Mouse (Mus musculus): ENCODE measurements around the gene Bche.

The Bche gene

GRCm38 (mm10) chr3:73708410-73708714 lies at the start of gene Bche:
Bche (minus strand) TSS chr3:73708415.
- no peak for DNase-seq (ENCODE audit: low spot score in 2 of 2)

GRCm38 (mm10) chr3:73741998-73742397 lies 33.8 kb upstream of the Bche start:
- no peak for DNase-seq (ENCODE audit: low spot score in 2 of 2)

- DNase-seq (ENCODE audit: low spot score in 2 of 2), result no peak
Observed at GRCm38 (mm10) chr3:73731677-73732076, 23.5 kb upstream of the Bche start.

GRCm38 (mm10) chr3:73729511-73729910 lies 21.3 kb upstream of the Bche start:
- no peak for DNase-seq (ENCODE audit: low spot score in 2 of 2)

GRCm38 (mm10) chr3:73725711-73726110 lies 17.5 kb upstream of the Bche start:
- no peak for DNase-seq (ENCODE audit: low spot score in 2 of 2)

GRCm38 (mm10) chr3:73724869-73725268 lies 16.7 kb upstream of the Bche start:
- DNase-seq (ENCODE audit: low spot score in 2 of 2), result no peak

- DNase-seq (ENCODE audit: low spot score in 2 of 2), result no peak
Observed at GRCm38 (mm10) chr3:73717610-73718284, 9.5 kb upstream of the Bche start.

GRCm38 (mm10) chr3:73709871-73710270 lies 1.7 kb upstream of the Bche start:
- no peak for DNase-seq (ENCODE audit: low spot score in 2 of 2)

GRCm38 (mm10) chr3:73707461-73708409 lies 480 bp downstream of the Bche start:
- peak; percentile 19 to 20 for DNase-seq (ENCODE audit: low spot score in 2 of 2)

- DNase-seq (ENCODE audit: low spot score in 2 of 2), result no peak
Observed at GRCm38 (mm10) chr3:73706544-73706943, 1.7 kb downstream of the Bche start.

- peak in 1 of 2 experiments; percentile 17 for DNase-seq (ENCODE audit: low spot score in 2 of 2)
Observed at GRCm38 (mm10) chr3:73698889-73699288, 9.3 kb downstream of the Bche start.

GRCm38 (mm10) chr3:73673333-73673732 lies 34.9 kb downstream of the Bche start:
- DNase-seq (ENCODE audit: low spot score in 2 of 2), result no peak

GRCm38 (mm10) chr3:73668172-73668571 lies 40.0 kb downstream of the Bche start:
- DNase-seq (ENCODE audit: low spot score in 2 of 2), result no peak

GRCm38 (mm10) chr3:73667245-73668131 lies 40.7 kb downstream of the Bche start:
- no peak for DNase-seq (ENCODE audit: low spot score in 2 of 2)

GRCm38 (mm10) chr3:73650281-73650680 lies 57.9 kb downstream of the Bche start:
- no peak for DNase-seq (ENCODE audit: low spot score in 2 of 2)

GRCm38 (mm10) chr3:73647064-73647463 lies 61.2 kb downstream of the Bche start:
- no peak for DNase-seq (ENCODE audit: low spot score in 2 of 2)

GRCm38 (mm10) chr3:73611421-73611820 lies 96.8 kb downstream of the Bche start:
- DNase-seq (ENCODE audit: low spot score in 2 of 2), result peak in 1 of 2 experiments; percentile 38

GRCm38 (mm10) chr3:73591757-73592533 lies 116.3 kb downstream of the Bche start:
- no peak for DNase-seq (ENCODE audit: low spot score in 2 of 2)
